Mouse (Mus musculus) right cerebral cortex, postnatal 14 days (tissue): ENCODE measurements at regions not wholly inside any gene's neighbourhood (a gene's known extent, or its start where the extent isn't known, plus 50 kb on each side); places are given as distances from the start of the nearest gene placed in this dataset.

Experiments used
- DNase-seq: peaks from one replicate; pipeline ENCODE4 v3.0.0; 2022

GRCm38 (mm10) chr11:44238598-44238997 is 161.3 kb upstream of the Il12b start:
- no peak for DNase-seq

DNA sequence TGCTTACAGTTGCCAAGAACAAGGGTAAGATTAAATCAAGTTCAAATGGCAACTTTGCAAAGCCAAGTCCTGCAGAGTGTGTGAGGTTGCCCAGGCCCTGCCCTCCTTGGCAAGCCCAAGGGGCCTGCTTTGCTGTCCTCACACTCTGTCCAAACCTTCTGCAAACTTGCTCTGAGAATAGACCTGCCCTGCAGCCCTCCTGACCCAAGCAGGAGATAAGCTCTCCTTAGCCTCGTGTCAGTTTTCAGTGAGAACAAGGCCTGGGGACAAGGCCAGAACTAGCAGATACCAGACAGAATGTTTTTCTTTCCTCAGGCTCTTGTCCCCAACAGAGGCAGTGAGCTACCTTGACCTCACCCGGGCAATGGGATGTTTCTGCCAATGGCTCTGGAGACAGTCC is 156.7 kb upstream of the Il12b start:
- no peak for DNase-seq

DNA sequence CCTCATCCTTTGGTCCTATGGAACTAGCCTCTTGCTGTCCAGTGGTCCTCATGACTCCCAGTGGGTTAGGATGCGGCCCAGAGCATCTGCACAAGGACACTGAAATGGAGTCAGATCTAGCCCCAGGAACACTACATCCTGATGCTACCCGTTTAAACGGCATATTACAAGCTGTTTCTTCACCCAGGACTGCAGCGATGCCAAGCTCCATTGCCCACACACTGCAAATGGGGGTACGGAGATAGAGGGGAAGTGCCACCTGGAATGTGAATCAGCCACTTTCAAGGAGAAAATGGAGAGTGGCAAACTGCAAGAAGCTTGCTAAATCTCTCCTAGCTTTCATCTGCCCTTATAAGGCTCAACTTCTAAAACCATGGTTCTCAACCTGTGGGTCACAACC is 148.0 kb upstream of the Il12b start:
- DNase-seq: no peak

DNA sequence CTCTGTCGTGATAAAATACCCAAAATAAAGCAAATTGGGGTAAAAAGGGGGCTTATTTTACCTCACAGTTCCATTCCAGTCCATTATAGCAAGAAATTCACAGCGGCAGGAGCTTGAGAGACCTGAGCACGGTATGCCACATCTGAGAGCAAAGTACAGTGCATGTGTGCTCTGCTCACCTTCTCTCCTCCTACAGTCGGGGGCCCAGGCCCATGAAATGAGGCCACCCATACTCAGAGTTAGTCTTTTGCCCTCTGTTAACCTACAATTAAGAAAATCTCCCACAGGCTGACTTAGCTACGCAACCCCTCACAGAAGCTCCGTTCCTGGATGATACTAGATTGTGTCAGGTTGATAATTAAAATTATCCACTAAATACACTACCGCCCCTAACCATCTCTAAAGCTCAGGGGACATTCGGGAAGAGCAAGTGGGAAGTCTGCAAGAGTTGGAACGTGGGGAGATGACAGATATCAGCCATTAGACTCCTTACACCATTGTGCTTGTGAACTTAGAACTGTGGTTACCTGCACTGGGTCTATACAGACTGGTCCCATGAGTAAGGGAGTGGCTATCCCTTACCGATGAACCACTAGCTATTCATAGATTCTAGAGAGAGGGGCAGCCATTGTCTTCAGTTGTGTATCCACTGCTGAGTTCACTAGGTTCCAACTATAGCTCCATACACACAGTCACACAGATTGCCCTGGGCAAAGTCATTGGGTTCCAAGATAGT is 139.3 kb upstream of the Il12b start:
- DNase-seq: no peak

DNA sequence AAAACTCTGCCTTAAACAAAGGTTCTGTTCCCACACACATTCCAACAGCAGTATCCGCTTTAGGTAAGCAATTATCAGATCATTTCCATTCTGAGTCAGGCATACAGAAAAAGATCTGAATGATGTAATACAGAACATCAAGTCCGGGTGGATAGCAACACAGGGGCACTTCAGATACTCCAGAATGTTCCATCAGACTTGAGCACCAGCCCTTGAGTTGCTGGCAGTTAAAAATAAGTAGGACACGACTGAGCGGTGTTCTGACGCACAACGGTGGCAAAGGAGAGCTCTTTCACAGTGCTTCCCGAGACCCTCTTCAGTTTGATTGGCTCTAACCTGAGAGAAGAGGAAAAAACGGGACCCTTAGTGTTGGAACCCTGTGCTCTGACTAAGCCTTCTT is 138.2 kb upstream of the Il12b start:
- no peak for DNase-seq

- no peak for DNase-seq
Measured at GRCm38 (mm10) chr11:44262571-44262970, 137.3 kb upstream of the Il12b start.

DNA sequence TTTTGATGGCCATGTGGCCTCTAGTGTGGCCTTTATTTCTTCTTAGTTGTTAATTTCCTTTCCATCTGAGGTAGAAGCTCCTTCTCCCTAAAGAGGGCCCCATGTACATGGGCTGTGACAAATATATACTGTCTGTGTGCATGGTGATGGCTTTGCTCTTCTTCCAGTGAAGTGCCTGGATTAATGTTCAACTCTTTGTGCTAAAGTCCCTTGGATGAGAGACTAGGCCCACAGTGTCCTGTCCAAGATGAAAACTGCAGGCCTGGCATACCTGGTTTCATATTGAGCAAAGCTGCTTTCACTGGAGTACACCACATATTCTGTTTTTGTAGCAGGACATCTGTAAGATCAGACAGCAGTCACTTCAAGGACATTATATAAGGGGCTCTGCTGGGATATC is 127.6 kb upstream of the Il12b start:
- DNase-seq: no peak

- DNase-seq: no peak
Measured at GRCm38 (mm10) chr11:44278521-44279208, 121.2 kb upstream of the Il12b start.

DNA sequence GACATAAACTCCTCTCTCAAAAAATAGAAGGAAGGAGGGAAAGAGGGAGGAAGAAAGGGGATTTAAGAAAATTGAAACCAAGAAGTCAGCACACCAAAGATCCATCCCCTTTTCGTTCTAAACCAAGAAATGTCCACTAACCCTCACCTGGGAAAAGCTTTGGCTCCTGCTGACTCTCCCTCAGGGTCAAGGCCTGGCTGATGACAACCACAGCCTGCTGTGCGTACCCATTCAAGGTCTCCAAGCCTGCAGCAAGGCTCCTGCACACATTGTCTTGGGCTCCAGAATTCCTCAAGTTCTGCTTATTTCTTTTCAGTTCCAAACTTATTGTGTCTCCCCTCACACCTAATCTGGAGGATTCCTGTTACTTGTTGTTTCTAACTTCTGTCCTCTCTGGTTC is 113.9 kb upstream of the Il12b start:
- DNase-seq: no peak

DNA sequence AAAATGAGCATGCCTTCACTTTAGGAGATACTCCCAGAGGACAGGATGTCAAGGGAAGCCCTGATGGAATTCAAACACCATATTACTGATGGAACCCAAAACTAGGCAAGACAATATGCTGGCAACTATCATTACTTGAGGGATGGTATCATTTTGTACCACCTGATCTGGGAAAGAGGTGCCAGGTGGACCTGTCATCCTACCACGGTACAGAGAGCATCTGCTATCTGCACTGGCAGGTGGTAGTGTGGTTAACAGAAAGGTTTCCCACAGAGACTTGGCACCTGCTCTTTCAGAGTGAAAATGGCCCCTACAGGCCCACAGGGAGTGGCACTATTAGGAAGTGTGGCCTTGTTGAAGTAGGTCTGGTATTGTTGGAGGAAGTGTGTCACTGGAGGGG is 111.0 kb upstream of the Il12b start:
- DNase-seq: no peak

GRCm38 (mm10) chr11:44303786-44304185 is 96.1 kb upstream of the Il12b start:
- no peak for DNase-seq

- DNase-seq: no peak
Measured at GRCm38 (mm10) chr11:44316061-44316460, 83.8 kb upstream of the Il12b start.

DNA sequence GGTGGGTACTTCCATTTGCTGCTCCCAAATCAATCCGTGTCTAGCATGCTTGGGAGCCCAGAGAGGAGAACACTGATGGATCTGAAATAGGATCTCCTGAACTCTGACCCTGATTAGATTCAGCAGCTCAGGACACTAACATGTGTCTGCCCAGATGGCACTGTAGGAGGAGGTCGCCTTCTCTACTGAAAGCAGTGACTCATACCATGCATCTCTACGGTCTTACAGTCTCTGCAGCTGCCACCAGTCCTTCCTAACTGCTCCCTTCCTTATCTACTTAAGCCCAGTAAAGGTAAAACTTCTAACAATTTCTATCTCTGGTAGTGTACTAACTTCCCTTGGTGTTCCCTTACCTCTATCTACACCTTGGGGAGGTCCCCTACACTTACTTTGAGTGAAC is 80.7 kb upstream of the Il12b start:
- DNase-seq: no peak

DNA sequence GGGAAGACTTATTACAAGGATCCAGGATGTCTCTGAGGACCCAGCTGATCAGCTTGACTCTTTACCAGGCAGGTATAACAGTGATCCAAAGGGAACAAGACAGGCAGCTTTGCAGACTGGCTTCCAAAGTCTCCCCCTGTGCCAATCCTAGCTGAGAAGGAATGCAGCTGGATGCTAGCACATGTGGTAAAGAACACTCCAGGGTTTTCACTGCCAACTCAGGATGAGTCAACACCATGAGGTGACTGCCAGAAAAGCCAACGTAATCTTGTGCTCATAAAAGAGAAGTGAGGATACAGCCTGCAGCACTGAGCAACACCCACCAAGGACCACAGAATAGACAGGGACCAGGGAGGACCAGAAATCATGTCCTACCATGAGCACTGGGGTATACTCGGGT is 76.5 kb upstream of the Il12b start:
- no peak for DNase-seq

- DNase-seq: no peak
Measured at GRCm38 (mm10) chr11:44325066-44325465, 74.8 kb upstream of the Il12b start.

DNA sequence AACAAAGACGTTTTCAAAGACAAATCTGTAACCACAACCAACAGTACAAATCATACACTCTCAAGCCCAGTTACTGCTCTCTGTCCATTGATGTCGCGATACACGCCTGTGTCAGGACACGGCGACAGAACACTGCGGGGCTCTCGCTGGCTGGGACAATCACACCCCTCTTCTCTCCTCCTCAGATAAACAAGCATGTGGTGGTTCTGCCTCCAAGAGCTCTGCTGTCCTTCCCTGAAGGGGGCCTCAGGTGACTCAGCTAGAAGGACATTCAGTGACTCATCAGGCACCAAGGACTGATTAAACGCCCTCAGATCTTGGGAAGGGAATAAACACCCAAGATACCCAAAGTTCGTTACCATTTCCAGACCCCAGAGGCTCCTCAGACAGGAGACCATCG is 74.3 kb upstream of the Il12b start:
- no peak for DNase-seq

- no peak for DNase-seq
Measured at GRCm38 (mm10) chr11:44329503-44329902, 70.4 kb upstream of the Il12b start.

DNA sequence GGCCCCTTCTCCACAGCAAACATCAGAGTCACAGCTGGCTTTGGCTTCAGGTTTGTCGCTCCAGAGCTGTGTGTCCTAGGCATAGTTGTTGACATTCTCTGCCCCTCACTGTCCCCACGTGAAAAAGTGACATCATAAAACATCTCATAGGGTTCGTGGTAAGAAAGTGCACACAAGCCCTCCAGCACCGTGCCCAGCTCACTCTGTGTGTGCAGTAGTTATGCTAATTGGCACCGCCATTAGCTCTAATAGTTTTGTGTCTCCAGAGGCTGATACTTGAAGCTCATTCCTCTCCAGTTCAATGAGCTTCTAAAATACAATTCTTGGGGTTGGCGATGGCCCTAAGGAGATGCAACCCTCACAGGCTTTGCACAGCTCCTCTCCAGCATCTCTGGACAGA is 69.4 kb upstream of the Il12b start:
- DNase-seq: no peak

- peak; percentile 52 for DNase-seq
Measured at GRCm38 (mm10) chr11:44330851-44331773, 68.8 kb upstream of the Il12b start.

DNA sequence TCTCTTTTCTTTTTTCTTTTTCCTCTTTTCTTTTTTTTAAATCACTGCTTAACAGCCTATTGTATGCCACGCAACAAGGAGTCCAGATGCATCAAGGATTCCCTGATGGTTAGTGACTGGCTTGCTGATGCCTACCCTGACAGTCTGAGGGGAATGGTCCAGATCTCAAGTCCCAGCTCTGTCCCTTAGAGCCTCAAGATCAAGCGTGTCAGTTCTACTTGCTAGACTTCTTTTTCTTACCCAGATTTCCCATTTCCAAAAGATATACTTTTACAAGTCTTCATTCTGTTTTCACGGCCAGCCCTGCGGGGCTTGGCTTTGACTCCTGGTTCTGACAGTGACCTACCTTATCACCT is 68.1 kb upstream of the Il12b start:
- no peak for DNase-seq

- no peak for DNase-seq
Measured at GRCm38 (mm10) chr11:44340531-44340930, 59.3 kb upstream of the Il12b start.

- DNase-seq: no peak
Measured at GRCm38 (mm10) chr11:44348308-44348707, 51.6 kb upstream of the Il12b start.

- DNase-seq: no peak
Measured at GRCm38 (mm10) chr11:44349546-44349945, 50.3 kb upstream of the Il12b start.
